Mouse (Mus musculus) ovary, postnatal 14 days (tissue): Measurements from ENCODE around the gene Wnt1.

Source experiments
- DNase-seq: peaks from one replicate; pipeline ENCODE4 v3.0.0; 2022; ENCODE audit warnings: low spot score

Gene Wnt1

GRCm38 (mm10) chr15:98778191-98778770, 11.4 kb upstream of the Wnt1 start:
- DNase-seq = no peak

GRCm38 (mm10) chr15:98778806-98779205, 10.9 kb upstream of the Wnt1 start:
- DNase-seq = no peak

GRCm38 (mm10) chr15:98780075-98780474, 9.6 kb upstream of the Wnt1 start:
- no peak for DNase-seq

- no peak for DNase-seq
These were observed 9.1 kb upstream of the Wnt1 start for GRCm38 (mm10) chr15:98780573-98780972.

- DNase-seq = no peak
These were observed 8.5 kb upstream of the Wnt1 start for GRCm38 (mm10) chr15:98781166-98781565.

GRCm38 (mm10) chr15:98785744-98786143, 3.9 kb upstream of the Wnt1 start:
- DNase-seq = no peak

- no peak for DNase-seq
These were observed 1.7 kb upstream of the Wnt1 start for GRCm38 (mm10) chr15:98787930-98788329.

- no peak for DNase-seq
These were observed 541 bp upstream of the Wnt1 start for GRCm38 (mm10) chr15:98788972-98789660.

- DNase-seq = no peak
These were observed 1.1 kb downstream of the Wnt1 start for GRCm38 (mm10) chr15:98790761-98791160.

- DNase-seq = no peak
These were observed 1.6 kb downstream of the Wnt1 start for GRCm38 (mm10) chr15:98791221-98791620.

GRCm38 (mm10) chr15:98791771-98792170, 2.1 kb downstream of the Wnt1 start:
- no peak for DNase-seq

- DNase-seq = no peak
These were observed 2.8 kb downstream of the Wnt1 start for GRCm38 (mm10) chr15:98792233-98793020.

GRCm38 (mm10) chr15:98793141-98793698, 3.6 kb downstream of the Wnt1 start:
- DNase-seq = no peak

- DNase-seq = no peak
These were observed 7.3 kb downstream of the Wnt1 start for GRCm38 (mm10) chr15:98796803-98797595.

GRCm38 (mm10) chr15:98797835-98798492, 8.3 kb downstream of the Wnt1 start:
- no peak for DNase-seq

- no peak for DNase-seq
These were observed 9.2 kb downstream of the Wnt1 start for GRCm38 (mm10) chr15:98798903-98799302.

GRCm38 (mm10) chr15:98799396-98799795, 9.7 kb downstream of the Wnt1 start:
- peak; percentile 90 for DNase-seq

- no peak for DNase-seq
These were observed 13.3 kb downstream of the Wnt1 start for GRCm38 (mm10) chr15:98802926-98803325.

- peak; percentile 82 for DNase-seq
These were observed 14.4 kb downstream of the Wnt1 start for GRCm38 (mm10) chr15:98804054-98804453.

- peak; percentile 54 for DNase-seq
These were observed 15.8 kb downstream of the Wnt1 start for GRCm38 (mm10) chr15:98805324-98806040.
